Mouse (Mus musculus) gastrocnemius, adult 2 months (tissue): ENCODE data around the gene Ccdc54. TPM values are rescaled to one million over a fixed set of nuclear protein-coding genes. Genes with fewer than 3 reads are reported as not detected.

ENCODE experiments used
- DNase-seq: peaks from one replicate; pipeline ENCODE4 v3.0.0; 2022
- H3K27ac ChIP-seq: fragments of 200-600 bp; 2 replicates; pipeline ENCODE4 v1.8.1; 2022; ENCODE audit warnings: mild to moderate bottlenecking
- H3K4me3 ChIP-seq: fragments of 200-600 bp; 2 replicates; pipeline ENCODE4 v1.8.1; 2022; ENCODE audit warnings: mild to moderate bottlenecking, moderate library complexity
- CTCF ChIP-seq: fragments of 200-600 bp; IDR thresholded peaks from 2 replicates; pipeline ENCODE4 v1.8.1; 2022; ENCODE audit warnings: antibody characterized with exemption, mild to moderate bottlenecking, moderate library complexity
- intact Hi-C: fragments of 180-260 bp; cut with DNase I; formaldehyde crosslinking; loops from one replicate; pipeline ENCODE4 v1.15.1; 2025
- total RNA-seq, 2 experiments: library from RNA; stranded (reverse); gene quantifications; 2 replicates each; pipeline ENCODE4 v1.2.3; 2021

Gene Ccdc54
- total RNA-seq, 2 experiments from 2014 or later = not detected

- Histone ChIP-seq H3K27ac (no peak overlapping the region), H3K4me3 (no peak overlapping the region)
- no peak for DNase-seq
- TF ChIP-seq CTCF = no peak
- intact Hi-C loops = no loop called here
Observed at GRCm38 (mm10) chr16:50588191-50588590, 2.8 kb downstream of the Ccdc54 start.

DNA sequence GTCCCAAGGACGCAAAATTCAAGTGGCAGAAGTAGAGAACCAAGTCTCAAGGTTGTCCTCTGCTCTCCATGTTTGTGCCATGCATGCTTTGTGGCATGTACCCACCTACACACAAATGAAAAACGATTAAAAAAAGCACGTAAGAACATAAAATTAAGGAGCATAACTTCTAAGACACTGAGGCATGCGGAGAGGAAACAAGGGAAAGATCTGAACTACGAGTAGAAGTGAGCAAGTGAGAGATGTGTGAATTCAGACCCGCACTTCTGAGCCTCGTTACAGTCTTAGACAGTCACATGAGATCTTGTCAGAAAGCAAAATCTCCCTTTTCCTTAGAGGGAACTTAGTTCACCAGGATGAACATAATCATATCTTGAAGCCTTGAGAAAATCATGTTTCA lies 3.8 kb downstream of the Ccdc54 start:
- no peak overlapping the region for H3K27ac ChIP-seq
- intact Hi-C loops = no loop called here
- no peak overlapping the region for H3K4me3 ChIP-seq
- TF ChIP-seq CTCF = no peak
- no peak for DNase-seq

DNA sequence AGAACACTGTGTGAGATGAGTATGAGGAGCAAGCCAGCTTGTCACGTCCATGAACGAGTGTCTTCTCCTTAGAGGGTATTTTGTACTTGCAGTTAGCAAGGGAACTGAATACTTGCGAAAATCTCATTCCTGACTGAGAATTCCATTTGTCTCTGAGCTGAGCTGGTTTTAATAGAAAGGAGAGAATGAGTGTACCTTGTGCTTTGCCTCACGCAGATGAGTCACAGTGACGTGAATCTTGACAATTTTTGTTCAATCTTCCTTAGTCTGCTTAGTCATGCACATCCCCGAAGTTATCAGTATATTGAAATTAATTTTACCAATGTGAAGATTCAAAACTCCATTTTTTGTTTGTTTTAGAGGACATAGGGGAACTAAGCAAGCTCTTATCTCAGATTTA lies 12.6 kb downstream of the Ccdc54 start:
- Histone ChIP-seq H3K4me3 (no peak overlapping the region), H3K27ac (no peak overlapping the region)
- no peak for DNase-seq
- intact Hi-C loops = no loop called here
- no peak for TF ChIP-seq CTCF

DNA sequence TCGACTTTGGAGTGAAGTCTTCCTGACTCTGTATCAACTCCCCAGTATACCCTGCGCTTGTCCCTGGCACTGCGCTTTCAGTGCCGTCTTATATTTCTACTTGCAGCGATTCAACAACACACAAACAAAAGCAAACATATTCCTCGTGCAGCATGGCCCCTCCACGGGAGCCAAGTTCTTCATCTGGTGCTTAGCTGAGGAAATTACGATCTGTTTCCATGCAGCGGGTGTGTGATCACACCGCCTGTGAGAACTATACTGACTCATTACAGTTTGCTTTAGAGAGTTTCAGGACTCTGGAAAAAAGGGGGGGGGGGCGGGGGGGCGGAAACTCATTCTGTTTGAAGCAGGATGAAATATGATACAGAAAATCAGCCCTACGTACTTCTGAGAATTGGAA lies 18.4 kb downstream of the Ccdc54 start:
- no peak for TF ChIP-seq CTCF
- intact Hi-C loops = no loop called here
- no peak for DNase-seq

DNA sequence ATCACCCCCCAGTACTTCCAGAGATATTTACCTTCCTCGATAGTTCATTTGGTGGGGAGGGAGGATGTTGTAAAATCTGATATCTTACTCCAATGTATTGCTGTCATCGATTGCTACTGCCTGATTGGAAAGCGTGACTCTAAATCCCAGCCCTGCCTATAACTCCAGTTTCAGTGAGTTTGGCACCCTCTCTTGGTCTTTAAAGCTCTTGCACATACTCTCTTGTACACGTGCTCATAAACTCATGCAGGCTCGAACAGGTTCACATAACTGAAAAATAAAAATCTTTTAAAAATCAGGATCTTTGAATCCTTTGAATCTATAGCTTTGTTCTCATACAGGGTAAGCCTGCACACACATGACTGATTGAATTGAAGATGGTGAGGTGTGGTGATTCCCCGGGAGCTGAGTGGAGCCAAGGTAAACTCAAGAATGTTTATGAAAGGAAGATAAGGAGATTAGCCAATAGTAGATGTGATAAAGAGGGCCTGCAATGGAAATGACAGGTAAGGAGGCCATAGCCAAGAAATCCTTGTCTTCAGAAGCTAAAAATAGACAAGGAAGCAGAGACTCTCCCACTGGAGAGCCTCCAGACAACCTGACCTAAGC lies 31.7 kb downstream of the Ccdc54 start:
- no peak for TF ChIP-seq CTCF
- intact Hi-C loops = no loop called here
- Histone ChIP-seq H3K27ac (no peak overlapping the region), H3K4me3 (no peak overlapping the region)
- no peak for DNase-seq

More for the DNA sequence above, 18.4 kb downstream of the Ccdc54 start:
- peak overlapping the region; percentile 35 for H3K4me3 ChIP-seq
- no peak overlapping the region for H3K27ac ChIP-seq

GRCm38 (mm10) chr16:50553828-50554227 lies 37.1 kb downstream of the Ccdc54 start:
- intact Hi-C loops = no loop called here
- no peak for TF ChIP-seq CTCF
- H3K4me3 ChIP-seq = no peak overlapping the region
- DNase-seq = no peak
- H3K27ac ChIP-seq = no peak overlapping the region

DNA sequence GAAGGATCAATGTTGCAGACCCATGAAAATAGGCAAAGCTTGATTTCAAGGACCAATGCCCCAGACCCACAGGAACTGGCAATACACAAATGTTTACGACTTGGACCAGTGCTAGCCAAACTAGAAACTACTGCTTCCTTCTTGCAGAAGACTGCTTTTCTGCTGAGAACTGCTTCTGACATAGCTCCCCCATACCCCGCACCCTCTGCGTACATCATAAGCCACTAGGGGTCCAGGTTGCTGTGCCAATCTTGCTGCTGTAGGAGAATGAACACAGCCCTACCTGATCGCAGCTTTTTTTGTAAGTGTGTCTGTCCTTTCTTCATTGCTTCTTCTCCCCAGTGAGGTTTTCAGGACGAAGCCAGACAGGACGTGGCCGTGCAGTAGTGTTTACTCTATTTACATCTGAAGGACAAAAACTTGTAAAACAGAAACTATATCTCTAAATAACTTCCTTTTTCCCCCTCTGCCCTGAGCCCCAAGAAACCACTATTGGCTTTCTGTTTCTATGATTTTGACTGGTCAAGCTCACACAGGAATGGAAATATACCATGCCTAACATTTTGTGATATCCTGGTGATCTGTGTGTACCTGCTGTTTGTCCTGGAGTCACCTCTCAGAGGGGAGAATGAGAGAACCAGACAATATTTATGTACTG lies 39.0 kb downstream of the Ccdc54 start:
- intact Hi-C loops = no loop called here

DNA sequence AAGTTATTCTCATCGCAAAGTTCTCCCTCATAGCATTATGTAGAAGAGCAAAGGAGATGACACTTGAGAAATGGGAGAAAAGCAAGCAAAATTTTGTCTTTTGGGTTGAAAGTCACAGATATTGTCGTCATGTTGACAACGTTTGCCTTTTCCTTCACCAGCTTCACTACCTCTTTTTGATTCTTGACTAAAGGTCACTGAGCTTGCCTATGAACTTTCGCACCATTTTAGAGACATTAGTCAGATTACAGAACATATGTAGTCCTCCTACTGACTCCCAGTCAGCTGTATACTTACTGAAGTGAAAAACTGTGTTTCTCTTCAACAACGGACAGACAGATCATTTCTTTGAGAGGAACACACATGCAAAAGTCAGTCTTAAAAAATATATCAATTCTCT lies 40.0 kb downstream of the Ccdc54 start:
- H3K27ac ChIP-seq = no peak overlapping the region
- no peak for DNase-seq
- no peak for TF ChIP-seq CTCF
- intact Hi-C loops = no loop called here
- no peak overlapping the region for H3K4me3 ChIP-seq

More for the DNA sequence above, 39.0 kb downstream of the Ccdc54 start:
- Histone ChIP-seq H3K27ac (no peak overlapping the region), H3K4me3 (no peak overlapping the region)
- no peak for DNase-seq
- TF ChIP-seq CTCF = no peak

DNA sequence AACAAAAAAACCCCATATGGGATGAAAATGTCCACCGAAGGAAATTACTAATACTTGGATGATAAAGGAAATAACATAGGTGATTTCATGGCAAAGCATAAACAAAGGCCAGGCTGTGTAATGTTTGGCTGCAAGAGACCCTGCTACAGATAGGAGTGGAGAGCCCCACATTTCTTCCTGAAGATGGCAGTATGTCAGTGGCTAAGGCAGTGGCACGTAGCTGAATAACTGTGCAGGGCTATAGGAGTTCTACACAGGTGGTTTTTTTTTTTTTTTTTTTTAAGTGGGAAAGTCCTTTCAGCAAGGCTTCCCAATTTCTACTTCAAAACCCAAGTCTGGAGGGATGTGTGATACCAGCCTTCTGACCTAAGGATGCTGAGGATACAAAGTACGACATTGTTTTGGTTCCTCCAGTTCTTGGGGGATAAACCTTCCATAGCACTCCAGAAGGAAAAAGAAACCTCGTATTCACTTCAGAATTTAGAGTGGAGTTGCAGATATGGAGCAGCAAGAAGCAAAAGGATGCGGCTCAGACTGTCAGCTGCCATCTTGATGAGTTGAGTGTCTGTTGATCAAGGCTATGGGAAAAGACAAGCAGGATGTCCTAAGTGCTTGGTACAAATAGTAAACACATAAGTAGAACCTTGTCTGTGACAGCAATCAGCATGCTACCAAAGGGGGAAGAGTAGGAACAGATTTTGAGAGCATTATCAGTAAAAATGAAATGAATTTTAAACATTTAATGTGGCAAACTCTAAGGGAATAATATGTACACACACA lies 48.2 kb downstream of the Ccdc54 start:
- intact Hi-C loops = no loop called here
- Histone ChIP-seq H3K4me3 (no peak overlapping the region), H3K27ac (no peak overlapping the region)
- TF ChIP-seq CTCF = peak; percentile 41
- no peak for DNase-seq

Other genes with a start within 250 kb of the Ccdc54 start
- 10 to 100 TPM in 1 of 2 experiments, 1 to 10 TPM in 1; 6.8 to 10.7 TPM for gene Bbx, start 158.8 kb downstream of the Ccdc54 start, total RNA-seq